ENCODE assay signal across 12 mouse cellular contexts in genomic region chr1:184664098-184664375, GRCm38 (mm10).
DNase-seq lines count a peak whose midpoint lies in the region; ATAC-seq lines count a peak whose summit lies in the region.
"Had no signal": no experiment of that assay in that cellular context is flagged by ENCODE, and none has a peak within 500 bp of the region (broad histone marks: within the 10 kb centered on the region; RNA-seq: fewer than 3 reads in every experiment).

No protein-coding gene starts in this region.

- DNase-seq in lung, postnatal 25 days (ENCODE audit: low spot score) = no peak
- no peak for DNase-seq in B cell, adult 2 months
- DNase-seq in ovary, adult 18-20 months (ENCODE audit: low spot score) = no peak
- DNase-seq: adrenal gland, adult 8-10 months; thymus, adult 18-20 months had no signal

- peak overlapping the region; percentile 27; the same call in 1 of the 2 replicates for H3K4me2 ChIP-seq in heart, embryonic 13.5 days
- no peak overlapping the region for H3K4me2 ChIP-seq in heart, embryonic 11.5 days
- peak overlapping the region; percentile 37 for H3K4me2 ChIP-seq in lung, embryonic 16.5 days (ENCODE audit: low read depth, low read length)
- H3K4me2 ChIP-seq in intestine, embryonic 16.5 days (ENCODE audit: low read depth, low read length) = peak overlapping the region; percentile 29; the same call in 1 of the 2 replicates
- H3K4me2 ChIP-seq in stomach, embryonic 14.5 days (replicated peaks; ENCODE audit: low read depth, low read length) = peak overlapping the region; percentile 26; the same call in 1 of the 2 replicates
- H3K4me2 ChIP-seq: midbrain, embryonic 12.5 days had no signal

- no peak overlapping the region for H3K27ac ChIP-seq in heart, embryonic 13.5 days (replicated peaks)
- H3K27ac ChIP-seq in heart, embryonic 11.5 days (ENCODE audit: low read depth, low read length) = no peak overlapping the region
- no peak overlapping the region for H3K27ac ChIP-seq in lung, embryonic 16.5 days (ENCODE audit: low read length)
- no peak overlapping the region for H3K27ac ChIP-seq in intestine, embryonic 16.5 days (ENCODE audit: low read length)
- H3K27ac ChIP-seq in stomach, embryonic 14.5 days (ENCODE audit: low read length) = no peak overlapping the region
- H3K27ac ChIP-seq: midbrain, embryonic 12.5 days had no signal

- H3K9ac ChIP-seq in heart, embryonic 13.5 days = no peak overlapping the region
- H3K9ac ChIP-seq in heart, embryonic 11.5 days (ENCODE audit: low read depth, low read length) = no peak overlapping the region
- H3K9ac ChIP-seq in lung, embryonic 16.5 days (ENCODE audit: low read length) = no peak overlapping the region
- H3K9ac ChIP-seq in intestine, embryonic 16.5 days (ENCODE audit: low read depth, low read length) = no peak overlapping the region
- no peak overlapping the region for H3K9ac ChIP-seq in stomach, embryonic 14.5 days (replicated peaks; ENCODE audit: low read depth, low read length)
- H3K9ac ChIP-seq: midbrain, embryonic 12.5 days had no signal

- H3K4me3 ChIP-seq in heart, embryonic 13.5 days = no peak overlapping the region
- no peak overlapping the region for H3K4me3 ChIP-seq in heart, embryonic 11.5 days (ENCODE audit: low read depth, low read length)
- no peak overlapping the region for H3K4me3 ChIP-seq in lung, embryonic 16.5 days (ENCODE audit: low read length)
- no peak overlapping the region for H3K4me3 ChIP-seq in intestine, embryonic 16.5 days (ENCODE audit: low read length)
- no peak overlapping the region for H3K4me3 ChIP-seq in stomach, embryonic 14.5 days (ENCODE audit: low read depth, low read length)
- H3K4me3 ChIP-seq: midbrain, embryonic 12.5 days had no signal

- 0 out of 2 replicates have a peak, but pooled peaks cover 2% of the 10 kb centered on the region for H3K4me1 ChIP-seq in heart, embryonic 13.5 days
- H3K4me1 ChIP-seq in heart, embryonic 11.5 days (ENCODE audit: control insufficient read depth, insufficient read depth, low read length) = no peaks in the 10 kb centered on the region
- H3K4me1 ChIP-seq in lung, embryonic 16.5 days (replicated peaks; ENCODE audit: control insufficient read depth, insufficient read depth, low read length) = peaks cover 4% of the 10 kb centered on the region; the same call in 1 of the 2 replicates
- peaks cover 11% of the 10 kb centered on the region; the same call in 1 of the 2 replicates for H3K4me1 ChIP-seq in intestine, embryonic 16.5 days (ENCODE audit: control insufficient read depth, insufficient read depth, low read length)
- no peaks in the 10 kb centered on the region; the same call in 1 of the 2 replicates for H3K4me1 ChIP-seq in stomach, embryonic 14.5 days (ENCODE audit: control insufficient read depth, insufficient read depth, low read length)

- H3K36me3 ChIP-seq in heart, embryonic 13.5 days = no peaks in the 10 kb centered on the region
- no peaks in the 10 kb centered on the region for H3K36me3 ChIP-seq in heart, embryonic 11.5 days (ENCODE audit: control insufficient read depth, insufficient read depth, low read length)
- H3K36me3 ChIP-seq in lung, embryonic 16.5 days (ENCODE audit: control insufficient read depth, insufficient read depth, low read length) = no peaks in the 10 kb centered on the region
- no peaks in the 10 kb centered on the region for H3K36me3 ChIP-seq in intestine, embryonic 16.5 days (ENCODE audit: control insufficient read depth, insufficient read depth, low read length)
- H3K36me3 ChIP-seq in stomach, embryonic 14.5 days (ENCODE audit: control insufficient read depth, insufficient read depth, low read length) = no peaks in the 10 kb centered on the region
- H3K36me3 ChIP-seq: midbrain, embryonic 12.5 days had no signal

- peaks cover 4% of the 10 kb centered on the region; the same call in 1 of the 2 replicates for H3K9me3 ChIP-seq in heart, embryonic 13.5 days
- no peaks in the 10 kb centered on the region for H3K9me3 ChIP-seq in heart, embryonic 11.5 days (replicated peaks; ENCODE audit: control insufficient read depth, low read length)
- no peaks in the 10 kb centered on the region for H3K9me3 ChIP-seq in lung, embryonic 16.5 days (ENCODE audit: control insufficient read depth, low read length)
- no peaks in the 10 kb centered on the region for H3K9me3 ChIP-seq in intestine, embryonic 16.5 days (ENCODE audit: control insufficient read depth, low read length)
- H3K9me3 ChIP-seq in stomach, embryonic 14.5 days (ENCODE audit: control insufficient read depth, low read depth, low read length) = no peaks in the 10 kb centered on the region; the same call in 1 of the 2 replicates
- H3K9me3 ChIP-seq: midbrain, embryonic 12.5 days had no signal

- 42% methylated on average over 5 of the region's 5 CpGs for WGBS in heart, embryonic 13.5 days
- WGBS in heart, embryonic 11.5 days (ENCODE audit: insufficient replicate concordance) = 54% methylated on average over 5 of the region's 5 CpGs
- 25% methylated on average over 5 of the region's 5 CpGs for WGBS in lung, embryonic 16.5 days
- 24% methylated on average over 5 of the region's 5 CpGs for WGBS in intestine, embryonic 16.5 days
- 35% methylated on average over 5 of the region's 5 CpGs for WGBS in stomach, embryonic 14.5 days

- no peak for ATAC-seq in heart, embryonic 13.5 days (ENCODE audit: extremely low read depth, insufficient number of reproducible peaks, low FRiP score, low TSS enrichment)
- ATAC-seq in heart, embryonic 11.5 days (replicated peaks; ENCODE audit: insufficient number of reproducible peaks, low FRiP score, low TSS enrichment) = no peak
- no peak for ATAC-seq in lung, embryonic 16.5 days (ENCODE audit: low read depth)
- no peak for ATAC-seq in intestine, embryonic 16.5 days
- no peak for ATAC-seq in stomach, embryonic 14.5 days (ENCODE audit: insufficient number of reproducible peaks, insufficient read depth, low FRiP score, low read depth)

- no peaks in the 10 kb centered on the region for H3K27me3 ChIP-seq in heart, embryonic 13.5 days (replicated peaks)
- H3K27me3 ChIP-seq in heart, embryonic 11.5 days (ENCODE audit: control insufficient read depth, insufficient read depth, low read length) = no peaks in the 10 kb centered on the region
- H3K27me3 ChIP-seq in lung, embryonic 16.5 days (ENCODE audit: control insufficient read depth, insufficient read depth, low read depth, low read length) = no peaks in the 10 kb centered on the region
- no peaks in the 10 kb centered on the region for H3K27me3 ChIP-seq in intestine, embryonic 16.5 days (replicated peaks; ENCODE audit: control insufficient read depth, insufficient read depth, low read length)
- no peaks in the 10 kb centered on the region for H3K27me3 ChIP-seq in stomach, embryonic 14.5 days (ENCODE audit: control insufficient read depth, insufficient read depth, low read length)
- H3K27me3 ChIP-seq: midbrain, embryonic 12.5 days; Patski had no signal
